Mouse (Mus musculus) adrenal gland, adult 8-10 months (tissue): ENCODE data around the gene Gda. TPM values are rescaled to one million over a fixed set of nuclear protein-coding genes. Genes with fewer than 3 reads are reported as not detected.

Experiments
- DNase-seq: peaks from one replicate; pipeline ENCODE4 v3.0.0; 2022
- total RNA-seq, 4 experiments: library from RNA; stranded (reverse); gene quantifications; 2 replicates each; pipeline ENCODE4 v1.2.4; 2022

Gene Gda
- total RNA-seq: 10 to 100 TPM in 3 of 4 experiments, 1 to 10 TPM in 1; 5.4 to 12.5 (median 10.8) TPM

GRCm38 (mm10) chr19:21473345-21473744, at the start of gene Gda:
Gene Gda (minus strand): TSS chr19:21473445.
- no peak for DNase-seq

DNA sequence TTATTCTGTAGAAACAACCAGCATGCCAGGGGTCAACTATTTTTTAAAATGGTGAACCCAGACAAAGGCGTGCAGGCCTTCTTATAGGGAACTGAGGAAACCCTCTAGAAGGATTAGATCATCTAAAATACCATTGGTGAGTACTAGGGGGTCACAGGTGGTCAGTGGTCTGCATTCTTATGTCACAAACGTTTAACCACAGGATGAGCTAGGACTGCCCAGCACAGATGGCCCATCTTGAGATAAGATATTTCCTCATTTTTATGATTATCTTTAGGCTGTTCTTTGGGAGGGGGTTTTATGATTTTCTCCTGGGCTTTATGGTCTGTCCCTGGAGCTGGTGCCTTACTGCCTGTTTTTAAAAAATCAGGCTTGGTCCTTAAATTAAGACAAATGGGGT, 47.0 kb upstream of the Gda start:
- DNase-seq: no peak

GRCm38 (mm10) chr19:21510116-21510515, 36.9 kb upstream of the Gda start:
- peak; percentile 27 for DNase-seq

GRCm38 (mm10) chr19:21507561-21508232, 34.5 kb upstream of the Gda start:
- no peak for DNase-seq

GRCm38 (mm10) chr19:21507133-21507532, 33.9 kb upstream of the Gda start:
- DNase-seq: no peak

DNA sequence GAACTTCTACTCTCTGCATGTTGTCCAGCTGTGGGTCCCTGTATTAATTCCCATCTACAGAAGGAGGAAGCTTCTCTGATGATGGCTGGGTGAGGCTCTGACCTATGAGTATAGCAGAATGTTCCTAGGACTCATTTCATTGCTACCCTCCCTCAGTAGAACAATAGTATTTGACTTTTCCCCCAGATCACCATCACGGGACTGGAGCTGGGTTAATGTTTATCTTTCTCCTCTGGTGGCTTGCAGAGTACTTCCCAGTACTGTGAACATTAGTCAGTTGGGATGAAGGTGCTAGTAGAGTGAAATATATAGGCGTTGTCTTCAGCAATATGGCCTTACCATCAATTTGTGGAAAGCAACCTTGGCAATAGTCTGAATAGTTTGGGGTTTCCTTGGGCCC, 31.5 kb upstream of the Gda start:
- DNase-seq: no peak

GRCm38 (mm10) chr19:21499394-21499983, 26.2 kb upstream of the Gda start:
- no peak for DNase-seq

- no peak for DNase-seq
Observed at GRCm38 (mm10) chr19:21495817-21496216, 22.6 kb upstream of the Gda start.

DNA sequence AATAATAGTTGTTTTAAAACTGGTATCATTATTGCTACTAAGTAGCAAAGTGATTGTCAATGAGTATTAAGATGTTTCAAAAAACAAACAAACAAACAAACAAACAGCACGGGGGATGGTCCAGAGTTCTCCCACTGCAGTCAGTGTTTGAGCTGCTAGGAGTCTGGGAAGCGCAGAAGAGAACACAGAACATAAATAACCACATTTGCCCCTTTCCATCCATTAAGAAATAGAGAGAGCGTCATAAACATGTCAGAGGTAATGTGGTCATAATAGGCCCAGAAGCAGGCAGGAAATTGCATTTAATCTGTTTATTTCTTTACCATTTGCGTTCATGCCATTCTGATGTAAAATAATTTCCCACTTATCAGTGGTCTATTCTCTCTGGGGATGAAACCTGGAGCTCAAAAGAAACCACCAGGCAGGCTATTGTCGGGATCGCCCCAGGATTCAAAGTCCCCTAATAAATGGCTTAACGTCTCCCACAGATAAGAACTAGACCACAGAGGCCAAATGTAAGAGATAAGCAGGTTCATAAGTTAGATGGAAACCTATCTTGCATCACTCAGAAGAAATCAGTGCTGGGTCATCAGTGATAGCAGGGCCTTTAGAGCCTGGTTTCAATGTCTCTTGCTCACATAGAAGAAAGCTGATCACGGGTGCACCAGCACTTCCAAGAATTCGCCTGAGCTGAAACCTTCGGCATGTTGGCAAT, 20.7 kb upstream of the Gda start:
- no peak for DNase-seq

DNA sequence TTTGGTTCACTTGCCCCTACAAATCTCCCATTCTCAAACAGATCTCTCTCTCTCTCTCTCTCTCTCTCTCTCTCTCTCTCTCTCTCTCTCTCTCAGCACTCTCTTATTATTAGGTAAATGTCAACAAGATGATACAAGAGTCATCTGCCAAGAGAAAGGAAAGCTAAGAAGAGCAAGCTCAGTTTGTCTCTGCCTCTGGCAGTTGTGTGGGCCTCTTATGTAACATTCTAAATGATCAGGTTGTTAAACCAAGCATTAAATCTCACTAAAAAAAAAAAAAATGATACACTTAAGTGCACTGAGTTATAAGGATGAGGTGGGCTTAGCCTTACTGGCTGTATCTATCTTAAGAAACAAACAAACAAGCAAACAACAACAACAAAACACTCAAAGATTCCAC, 18.1 kb upstream of the Gda start:
- DNase-seq: no peak

- DNase-seq: no peak
Observed at GRCm38 (mm10) chr19:21487124-21487944, 14.1 kb upstream of the Gda start.

DNA sequence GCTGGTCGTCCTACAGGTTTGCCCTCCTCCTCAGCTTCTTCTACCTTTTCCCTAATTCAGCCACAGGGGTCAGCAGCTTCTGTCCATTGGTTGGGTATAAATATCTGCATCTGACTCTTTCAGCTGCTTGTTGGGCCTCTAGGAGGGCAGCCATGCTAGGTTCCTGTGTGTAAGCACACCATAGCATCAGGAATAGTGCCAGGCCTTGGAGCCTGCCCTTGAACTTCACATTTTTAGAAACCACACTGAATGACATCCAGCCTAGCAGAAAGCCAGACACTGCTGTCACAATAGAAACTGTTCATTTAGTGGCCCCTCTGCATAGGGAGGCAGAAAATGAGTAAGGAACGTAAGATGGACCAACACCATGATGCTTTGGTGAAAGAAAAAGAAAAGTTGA, 8.9 kb upstream of the Gda start:
- peak; percentile 20 for DNase-seq

DNA sequence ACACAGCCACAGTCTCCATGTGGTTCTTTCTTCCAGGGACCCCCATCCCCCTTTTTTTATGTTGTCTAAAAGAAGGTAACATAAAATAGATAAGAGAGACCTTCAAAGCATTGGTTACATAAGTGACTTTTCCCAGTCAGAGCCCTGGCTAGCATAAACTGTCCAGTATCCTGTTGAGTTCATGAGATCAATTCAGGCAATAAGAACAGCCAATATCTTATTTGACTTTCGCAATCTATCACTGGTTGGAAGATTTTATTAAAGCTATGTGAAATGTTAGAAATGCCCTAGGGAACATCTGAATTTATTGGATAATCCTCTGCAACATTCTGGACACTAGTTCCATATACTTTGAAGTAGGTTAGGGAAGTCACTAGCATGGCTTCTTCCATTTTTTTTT, 7.8 kb upstream of the Gda start:
- no peak for DNase-seq

- DNase-seq: no peak
Observed at GRCm38 (mm10) chr19:21480053-21480419, 6.8 kb upstream of the Gda start.

GRCm38 (mm10) chr19:21479183-21480052, 6.2 kb upstream of the Gda start:
- DNase-seq: no peak

GRCm38 (mm10) chr19:21478538-21478937, 5.3 kb upstream of the Gda start:
- no peak for DNase-seq

GRCm38 (mm10) chr19:21477780-21478179, 4.5 kb upstream of the Gda start:
- no peak for DNase-seq

GRCm38 (mm10) chr19:21476782-21477181, 3.5 kb upstream of the Gda start:
- DNase-seq: no peak

DNA sequence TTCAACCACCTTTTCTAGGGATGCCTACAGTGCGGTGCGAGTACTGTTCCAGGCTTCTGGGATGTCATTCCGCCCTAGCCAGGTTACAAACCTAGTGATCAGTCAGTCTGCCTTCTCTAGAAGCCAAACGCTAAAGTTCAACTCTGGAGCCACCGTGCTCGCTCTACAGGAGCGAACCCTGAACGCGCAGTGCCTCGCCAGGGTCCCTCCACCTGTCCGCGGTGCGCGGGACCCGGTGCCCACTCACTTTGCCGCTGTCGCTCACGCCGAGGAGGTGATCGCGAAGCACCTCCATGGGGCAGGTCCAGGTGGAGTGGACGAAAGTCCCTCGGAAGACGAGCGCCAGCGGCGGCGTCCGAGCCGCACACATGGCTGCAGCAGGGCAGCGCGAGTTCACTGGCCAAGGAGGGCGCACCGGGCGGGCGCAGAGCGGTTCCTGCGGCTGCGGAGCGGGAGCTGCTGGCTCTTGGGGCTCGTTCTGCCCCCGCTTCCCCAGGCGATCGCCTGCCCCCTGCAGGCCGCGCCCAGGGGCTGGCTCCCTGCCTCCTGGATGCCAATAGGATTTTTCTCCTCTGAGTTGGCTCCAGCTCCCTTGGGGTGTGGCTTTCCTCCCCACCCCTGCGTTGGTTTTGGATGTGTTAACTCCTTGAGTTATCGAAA, 994 bp downstream of the Gda start:
- peak; percentile 80 for DNase-seq

GRCm38 (mm10) chr19:21461221-21461960, 11.9 kb downstream of the Gda start:
- no peak for DNase-seq

- DNase-seq: no peak
Observed at GRCm38 (mm10) chr19:21457461-21457860, 15.8 kb downstream of the Gda start.
